Mouse (Mus musculus) embryonic facial prominence, embryonic 12.5 days (tissue): ENCODE results near the gene Magi2. TPM values are rescaled to one million over a fixed set of nuclear protein-coding genes. Genes with fewer than 3 reads are reported as not detected.
A peak's percentile ranks its signal among the peaks of the same experiment; 100 is the strongest.

Source experiments
- ATAC-seq: fragments of 200-750 bp; cut with Nextera tagmentation; 2 replicates; pipeline ENCODE4 v1.8.0; 2017; ENCODE audit not compliant: insufficient number of reproducible peaks, insufficient read depth, low FRiP score, low TSS enrichment
- H3K27ac ChIP-seq: fragments of 300-500 bp; sonication (generic); 2 replicates; pipeline ENCODE4 v1.5.1; 2016; ENCODE audit warnings: mild to moderate bottlenecking
- H3K27me3 ChIP-seq: fragments of 300-500 bp; sonication (generic); 2 replicates; pipeline ENCODE4 v1.6.1; 2016; ENCODE audit warnings: mild to moderate bottlenecking, moderate library complexity
- H3K36me3 ChIP-seq: fragments of 300-500 bp; sonication (generic); 2 replicates; pipeline ENCODE4 v1.6.1; 2016; ENCODE audit warnings: mild to moderate bottlenecking
- H3K4me1 ChIP-seq: fragments of 300-500 bp; sonication (generic); 2 replicates; pipeline ENCODE4 v1.6.1; 2016
- H3K4me2 ChIP-seq: fragments of 300-500 bp; sonication (generic); replicated peaks from 2 replicates; pipeline ENCODE4 v1.6.1; 2016; ENCODE audit warnings: mild to moderate bottlenecking, moderate library complexity
- H3K4me3 ChIP-seq: fragments of 300-500 bp; sonication (generic); 2 replicates; pipeline ENCODE4 v1.5.1; 2016; ENCODE audit warnings: mild to moderate bottlenecking
- H3K9ac ChIP-seq: fragments of 300-500 bp; sonication (generic); 2 replicates; pipeline ENCODE4 v1.6.1; 2016; ENCODE audit warnings: mild to moderate bottlenecking, moderate library complexity
- H3K9me3 ChIP-seq: fragments of 300-500 bp; sonication (generic); 2 replicates; pipeline ENCODE4 v1.6.1; 2016; ENCODE audit warnings: mild to moderate bottlenecking, moderate library complexity
- WGBS: fragments of 180-500 bp; shearing (Covaris S2); methylation state at CpG from one replicate; pipeline ENCODE4 v1.1.7; 2016; 5-methylcytosine and 5-hydroxymethylcytosine counted together
- polyA plus RNA-seq: library from polyadenylated mRNA; unstranded; fragments of >200 nt; fragmentation: Nextera tagmentation; extraction: Ambion mirVana; gene quantifications from 2 replicates; pipeline ENCODE4 v1.2.1, GENCODE M21; 2016

Gene Magi2
- polyA plus RNA-seq, 1 experiment from 2014 or later: 10.0 TPM

DNA sequence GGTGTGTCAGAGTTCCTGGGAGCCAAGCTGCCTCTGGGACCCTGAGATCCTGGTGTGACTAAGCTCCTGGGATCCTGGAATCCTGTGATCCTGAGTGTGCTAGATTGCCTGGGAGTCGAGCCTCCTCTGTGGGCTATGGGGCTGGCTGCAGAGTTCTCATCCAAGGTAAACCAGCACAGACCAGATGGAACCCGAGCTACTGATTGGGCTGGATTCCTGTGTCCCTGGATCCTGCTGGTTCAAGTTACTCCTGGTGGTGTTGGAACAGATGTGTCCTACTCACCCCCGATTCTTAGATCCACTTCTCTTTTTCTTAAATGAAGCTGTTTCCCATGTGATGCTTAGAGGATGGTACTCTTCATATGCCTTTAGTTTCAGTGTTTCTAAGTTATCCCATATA, 1371.4 kb downstream of the Magi2 start:
- no peak overlapping the region for H3K4me2 ChIP-seq
- H3K27me3 ChIP-seq: no peaks in the 10 kb centered on the region
- ATAC-seq: no peak
- H3K9me3 ChIP-seq: no peaks in the 10 kb centered on the region
- 0 out of 2 replicates have a peak, but pooled peaks cover 4% of the 10 kb centered on the region for H3K4me1 ChIP-seq
- H3K9ac ChIP-seq: no peak overlapping the region
- no peak overlapping the region for H3K4me3 ChIP-seq
- no peak overlapping the region for H3K27ac ChIP-seq
- H3K36me3 ChIP-seq: no peaks in the 10 kb centered on the region
- 67% methylated on average over 3 of the region's 3 CpGs for WGBS

DNA sequence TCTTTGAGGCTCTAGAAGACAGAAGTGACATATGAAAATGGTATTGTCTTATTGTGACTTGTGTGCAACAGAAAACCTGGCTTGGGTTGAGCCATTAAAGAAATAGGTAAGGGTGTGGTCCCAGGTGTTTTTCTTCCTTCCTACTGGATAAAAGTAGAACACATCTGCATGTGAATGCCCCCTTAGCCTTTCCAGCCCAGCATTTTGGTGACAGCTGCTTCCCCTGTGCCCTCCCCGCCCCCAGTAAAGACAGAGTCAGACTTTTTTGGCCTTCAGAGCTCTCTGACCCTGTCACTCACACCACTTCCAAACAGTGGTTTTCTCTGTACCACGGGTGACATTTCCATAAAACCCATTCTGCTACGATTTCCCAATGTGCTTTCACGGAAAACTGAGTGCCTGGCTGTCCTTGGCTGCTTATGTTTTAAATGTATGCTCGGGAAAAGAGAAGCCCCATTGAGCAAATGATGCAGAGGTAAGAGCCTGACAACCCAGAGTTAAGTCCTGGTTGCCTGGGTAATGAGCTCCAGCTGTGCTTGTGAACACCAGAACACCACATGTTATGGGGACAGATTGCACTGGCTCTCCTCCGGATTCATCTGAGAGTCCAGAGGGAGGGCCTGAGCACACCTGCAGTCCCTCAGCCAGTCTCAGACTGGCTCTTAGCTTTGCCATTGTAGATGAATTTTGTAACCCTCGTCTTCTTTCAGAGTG, 1377.1 kb downstream of the Magi2 start:
- H3K36me3 ChIP-seq: no peaks in the 10 kb centered on the region
- H3K4me1 ChIP-seq: peaks cover 14% of the 10 kb centered on the region; the same call in 1 of the 2 replicates
- no peak overlapping the region for H3K4me3 ChIP-seq
- WGBS: 19% methylated on average over 7 of the region's 7 CpGs
- no peaks in the 10 kb centered on the region for H3K9me3 ChIP-seq
- no peak overlapping the region for H3K27ac ChIP-seq
- ATAC-seq: peak; percentile 78
- H3K27me3 ChIP-seq: no peaks in the 10 kb centered on the region
- no peak overlapping the region for H3K4me2 ChIP-seq
- H3K9ac ChIP-seq: no peak overlapping the region

DNA sequence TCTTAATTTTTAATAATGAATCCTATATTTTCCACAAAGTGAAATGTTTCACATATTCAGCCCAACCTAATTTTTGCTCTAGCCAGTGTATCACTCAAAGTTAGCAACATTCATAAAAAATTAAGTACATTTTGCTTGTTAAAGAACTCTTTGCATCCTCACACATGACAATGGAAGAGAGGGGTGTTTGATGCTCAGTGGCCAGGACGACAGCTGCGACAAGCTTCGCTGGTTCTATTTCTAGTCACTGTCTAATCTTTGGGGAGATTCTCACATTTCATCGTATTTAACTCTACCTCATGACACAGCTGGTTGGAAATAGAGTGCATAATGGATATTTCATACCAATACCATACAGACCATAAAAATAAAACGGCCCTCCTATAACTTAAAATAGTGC, 1379.7 kb downstream of the Magi2 start:
- Histone ChIP-seq H3K4me2 (no peak overlapping the region), H3K4me1 (peaks cover 14% of the 10 kb centered on the region; the same call in 1 of the 2 replicates), H3K4me3 (no peak overlapping the region), H3K27ac (no peak overlapping the region), H3K9me3 (no peaks in the 10 kb centered on the region), H3K9ac (no peak overlapping the region), H3K27me3 (no peaks in the 10 kb centered on the region), H3K36me3 (no peaks in the 10 kb centered on the region)
- 83% methylated on average over 5 of the region's 5 CpGs for WGBS
- no peak for ATAC-seq

DNA sequence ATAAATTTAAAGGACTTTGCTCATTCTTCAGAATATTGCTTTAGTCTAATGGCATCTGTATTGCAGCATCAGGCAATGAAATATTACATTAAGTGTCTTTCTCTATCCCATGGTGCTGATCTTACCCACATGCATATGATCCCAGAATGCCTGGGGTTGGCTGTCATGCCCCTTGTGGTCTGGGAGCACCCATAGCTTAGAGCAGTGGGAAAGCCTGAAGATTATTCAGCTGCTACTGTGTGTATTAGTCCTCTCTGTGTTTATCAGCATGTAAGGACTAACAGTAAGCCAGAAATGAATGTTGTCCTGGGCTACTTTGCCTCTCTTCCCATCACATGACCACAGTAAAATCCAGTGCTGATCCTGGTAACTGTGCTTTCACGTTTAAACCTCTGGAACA, 1380.7 kb downstream of the Magi2 start:
- no peak overlapping the region for H3K27ac ChIP-seq
- WGBS: 76% methylated on average over 1 of the region's 1 CpGs
- no peak overlapping the region for H3K4me2 ChIP-seq
- ATAC-seq: no peak
- no peak overlapping the region for H3K9ac ChIP-seq
- H3K4me3 ChIP-seq: no peak overlapping the region
- H3K36me3 ChIP-seq: no peaks in the 10 kb centered on the region
- no peaks in the 10 kb centered on the region for H3K27me3 ChIP-seq
- H3K4me1 ChIP-seq: peaks cover 10% of the 10 kb centered on the region; the same call in 1 of the 2 replicates
- H3K9me3 ChIP-seq: no peaks in the 10 kb centered on the region

DNA sequence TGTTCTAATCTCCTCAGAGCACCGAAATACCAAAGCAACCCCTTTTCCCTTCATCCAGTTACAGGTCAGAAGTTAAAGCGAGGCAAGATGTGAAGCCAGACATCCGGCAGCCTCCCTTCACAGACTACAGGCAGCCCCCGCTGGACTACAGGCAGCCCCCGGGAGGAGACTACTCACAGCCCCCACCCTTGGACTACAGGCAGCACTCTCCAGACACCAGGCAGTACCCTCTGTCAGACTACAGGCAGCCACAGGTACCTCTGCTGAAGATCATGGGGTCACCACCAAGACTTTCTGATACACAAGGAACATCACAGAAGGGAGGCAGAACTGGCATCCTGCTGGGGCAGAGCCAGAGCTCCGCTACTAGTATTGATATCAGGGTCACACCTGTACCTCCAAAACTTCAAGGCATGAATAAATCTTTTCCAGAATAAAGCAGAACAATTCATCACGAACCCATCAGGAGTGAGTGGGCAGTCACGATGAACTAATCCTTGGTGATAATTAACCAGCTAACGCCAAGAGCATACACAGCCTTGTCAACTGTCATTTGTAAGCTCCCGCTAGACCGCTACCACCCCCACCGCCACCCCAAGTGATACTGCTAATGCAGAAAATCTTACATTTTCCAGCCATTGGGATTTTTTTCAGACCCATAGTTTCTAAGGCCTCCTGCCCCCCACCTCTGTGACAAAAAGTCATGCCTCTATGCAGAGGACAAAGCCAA, 1382.5 kb downstream of the Magi2 start:
- no peak for ATAC-seq
- 83% methylated on average over 12 of the region's 12 CpGs for WGBS
- H3K4me3 ChIP-seq: no peak overlapping the region
- H3K27ac ChIP-seq: no peak overlapping the region
- no peak overlapping the region for H3K9ac ChIP-seq
- H3K36me3 ChIP-seq: no peaks in the 10 kb centered on the region
- no peaks in the 10 kb centered on the region for H3K9me3 ChIP-seq
- H3K27me3 ChIP-seq: no peaks in the 10 kb centered on the region
- H3K4me2 ChIP-seq: no peak overlapping the region
- 0 out of 2 replicates have a peak, but pooled peaks cover 1% of the 10 kb centered on the region for H3K4me1 ChIP-seq

DNA sequence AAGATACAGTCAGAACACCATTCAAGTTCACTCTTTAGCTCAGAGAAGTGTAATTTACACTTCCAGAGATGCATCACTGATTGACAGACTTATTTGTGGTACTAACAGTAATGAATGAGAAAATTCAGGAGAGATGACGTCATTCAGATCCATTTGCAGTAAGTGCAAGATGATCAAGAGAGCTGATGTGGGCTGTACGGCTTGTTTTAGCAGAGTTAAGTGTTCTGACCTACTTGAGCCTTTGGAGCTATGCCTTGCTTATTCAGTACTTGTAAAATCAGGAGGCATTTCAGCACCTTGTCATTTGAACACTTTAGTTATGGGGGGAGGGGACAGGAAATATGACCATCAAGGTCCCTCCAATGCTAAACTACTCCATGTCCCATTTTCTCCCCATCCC, 1383.8 kb downstream of the Magi2 start:
- Histone ChIP-seq H3K4me2 (no peak overlapping the region), H3K4me3 (no peak overlapping the region), H3K36me3 (no peaks in the 10 kb centered on the region), H3K4me1 (no peaks in the 10 kb centered on the region), H3K9ac (no peak overlapping the region), H3K9me3 (no peaks in the 10 kb centered on the region), H3K27ac (no peak overlapping the region), H3K27me3 (no peaks in the 10 kb centered on the region)
- 75% methylated on average over 2 of the region's 2 CpGs for WGBS
- ATAC-seq: no peak

DNA sequence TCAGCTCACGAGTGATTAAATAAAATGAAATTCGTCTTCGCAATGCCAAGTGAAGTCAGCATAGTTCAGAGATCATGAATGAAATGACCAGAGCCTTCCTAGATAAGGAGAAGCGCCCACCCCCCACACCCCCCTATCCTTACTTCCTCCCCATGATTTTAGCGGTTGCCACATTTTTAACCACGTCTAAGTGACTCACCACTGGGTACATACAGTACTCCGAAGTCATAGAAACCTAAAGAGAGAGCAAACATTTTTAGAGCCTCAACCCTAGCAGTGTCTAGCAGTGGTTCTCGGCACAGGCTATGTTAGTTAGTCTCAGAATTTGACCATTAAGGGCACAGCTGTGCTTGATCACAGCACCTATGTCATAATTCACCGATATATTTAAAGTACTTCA, 1385.8 kb downstream of the Magi2 start:
- Histone ChIP-seq H3K4me1 (no peaks in the 10 kb centered on the region), H3K4me3 (no peak overlapping the region), H3K9me3 (no peaks in the 10 kb centered on the region), H3K27ac (no peak overlapping the region), H3K9ac (no peak overlapping the region), H3K4me2 (no peak overlapping the region), H3K36me3 (no peaks in the 10 kb centered on the region), H3K27me3 (no peaks in the 10 kb centered on the region)
- no peak for ATAC-seq
- WGBS: 91% methylated on average over 9 of the region's 9 CpGs

DNA sequence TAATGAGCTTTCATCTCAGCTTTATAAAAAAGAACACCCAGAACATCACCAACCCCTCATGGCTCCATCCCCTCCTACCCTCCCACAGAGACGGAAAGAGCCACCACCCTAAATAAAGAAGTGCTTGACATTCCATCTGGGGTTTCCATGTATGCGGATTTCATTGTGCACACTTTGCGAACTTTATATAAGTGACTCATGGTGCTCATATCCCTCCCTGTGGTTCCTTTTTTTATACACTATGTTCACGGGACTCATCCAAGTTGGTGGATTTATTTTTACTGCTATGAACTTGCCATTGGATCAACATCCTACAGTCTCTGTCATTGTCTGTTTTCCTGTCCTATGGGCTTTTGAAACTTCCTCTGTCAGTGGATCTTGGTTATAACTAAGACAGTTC, 1388.1 kb downstream of the Magi2 start:
- no peaks in the 10 kb centered on the region for H3K27me3 ChIP-seq
- H3K9me3 ChIP-seq: no peaks in the 10 kb centered on the region
- 85% methylated on average over 4 of the region's 4 CpGs for WGBS
- H3K4me2 ChIP-seq: no peak overlapping the region
- no peaks in the 10 kb centered on the region for H3K4me1 ChIP-seq
- H3K36me3 ChIP-seq: no peaks in the 10 kb centered on the region
- no peak overlapping the region for H3K27ac ChIP-seq
- no peak overlapping the region for H3K4me3 ChIP-seq
- no peak overlapping the region for H3K9ac ChIP-seq
- ATAC-seq: no peak

DNA sequence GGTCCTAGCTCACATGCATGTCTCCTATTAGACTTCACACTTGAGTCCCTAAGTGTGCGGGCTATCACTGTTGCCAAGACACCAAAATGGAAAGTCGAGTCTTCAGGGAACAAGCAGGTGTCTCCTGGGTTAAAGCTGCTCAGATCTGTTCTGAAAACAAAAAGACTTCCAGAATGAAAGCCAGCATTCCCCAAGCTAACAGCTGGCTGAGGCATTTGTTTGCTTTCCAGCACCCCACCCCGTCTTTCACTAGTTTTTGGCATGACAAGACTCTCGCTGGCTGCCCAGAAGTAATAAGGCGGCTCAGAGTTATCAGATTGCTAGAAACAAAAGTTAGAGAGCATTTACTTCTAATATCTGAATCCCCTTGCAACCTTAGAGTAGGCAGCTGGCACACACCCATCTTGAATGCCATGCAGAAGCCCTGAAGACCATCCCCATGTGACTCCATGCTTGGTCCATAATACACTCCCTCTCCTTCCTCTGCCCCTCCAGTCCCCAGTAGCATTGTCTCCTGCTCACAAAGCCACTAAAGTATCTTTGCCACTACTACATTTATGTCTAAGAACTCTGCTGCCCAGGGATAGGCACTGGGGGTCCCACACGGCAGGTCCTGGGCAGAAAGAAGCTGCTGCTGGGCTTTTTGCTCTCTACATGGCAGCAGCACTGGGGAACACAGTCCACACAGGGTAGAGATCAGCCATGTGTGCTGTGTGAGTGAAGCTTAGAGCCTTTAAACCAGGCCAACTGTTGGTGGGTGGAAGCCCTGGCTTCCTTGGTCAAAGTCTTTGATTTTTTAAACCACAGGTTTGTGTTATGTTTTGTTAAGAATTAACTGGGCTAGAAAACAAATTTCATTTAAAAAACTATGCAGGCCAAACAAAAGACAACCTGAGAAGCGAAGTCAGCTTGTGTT, 1394.0 kb downstream of the Magi2 start:
- 79% methylated on average over 7 of the region's 7 CpGs for WGBS
- Histone ChIP-seq H3K27ac (no peak overlapping the region), H3K9me3 (no peaks in the 10 kb centered on the region), H3K4me2 (no peak overlapping the region), H3K4me3 (no peak overlapping the region), H3K27me3 (no peaks in the 10 kb centered on the region), H3K9ac (no peak overlapping the region), H3K4me1 (no peaks in the 10 kb centered on the region), H3K36me3 (no peaks in the 10 kb centered on the region)
- no peak for ATAC-seq

DNA sequence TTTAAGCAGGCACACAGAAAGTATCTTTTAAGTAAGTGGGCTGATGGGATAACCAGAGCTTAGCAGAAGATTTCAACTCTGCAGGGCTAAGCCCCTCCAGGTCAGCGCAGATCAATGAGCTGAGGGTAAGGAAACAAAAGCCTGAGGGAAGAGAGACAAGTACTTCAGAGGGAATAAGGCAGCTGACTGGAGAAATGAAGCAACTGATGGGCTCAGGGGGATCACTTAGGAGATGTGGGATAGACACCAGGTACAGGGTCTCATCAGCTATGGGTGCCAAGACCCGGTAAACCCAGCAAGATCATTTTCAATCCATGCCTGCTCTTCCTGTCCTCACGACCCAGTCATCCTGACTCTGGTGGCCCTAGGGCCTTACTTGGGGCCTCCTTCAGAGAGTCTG, 1395.6 kb downstream of the Magi2 start:
- 53% methylated on average over 3 of the region's 3 CpGs for WGBS
- no peak overlapping the region for H3K9ac ChIP-seq
- no peaks in the 10 kb centered on the region for H3K9me3 ChIP-seq
- no peak overlapping the region for H3K4me3 ChIP-seq
- no peak for ATAC-seq
- H3K4me1 ChIP-seq: no peaks in the 10 kb centered on the region
- no peaks in the 10 kb centered on the region for H3K36me3 ChIP-seq
- H3K4me2 ChIP-seq: no peak overlapping the region
- no peaks in the 10 kb centered on the region for H3K27me3 ChIP-seq
- H3K27ac ChIP-seq: no peak overlapping the region

DNA sequence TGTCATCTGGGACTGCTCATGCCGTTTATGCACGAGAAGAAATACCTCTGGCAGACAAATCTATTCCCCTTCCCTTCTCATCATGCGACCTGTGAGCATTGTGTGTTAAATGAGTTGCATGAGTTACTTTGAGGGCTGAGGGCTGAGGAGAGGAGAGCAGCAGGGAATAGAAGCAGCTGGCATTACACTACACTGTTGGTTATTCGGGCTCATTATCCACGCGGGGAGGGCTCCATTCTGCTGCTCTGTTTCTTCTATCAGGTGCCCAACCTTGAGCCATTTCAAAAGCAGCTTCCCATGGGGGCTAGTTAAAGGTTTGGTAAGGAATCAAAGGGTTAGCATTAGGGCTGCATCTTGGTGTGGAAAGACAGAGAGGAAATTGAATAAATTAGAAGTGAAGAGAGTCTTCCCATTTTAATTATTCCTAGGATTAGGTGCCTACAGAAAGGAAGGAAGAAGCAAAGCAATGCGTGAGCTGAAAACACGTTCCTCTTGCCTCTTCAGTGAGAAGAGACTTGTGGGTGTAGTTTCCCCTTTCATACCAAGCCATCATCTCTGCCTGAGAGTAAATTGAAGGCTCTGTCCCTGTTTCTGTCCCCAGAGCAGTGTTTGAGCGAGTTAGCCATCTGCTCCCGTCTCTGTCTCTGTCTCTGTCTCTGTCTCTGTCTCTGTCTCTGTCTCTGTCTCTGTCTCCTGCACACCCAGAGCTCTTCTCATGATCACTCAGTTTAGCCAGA, 1396.2 kb downstream of the Magi2 start:
- H3K27ac ChIP-seq: no peak overlapping the region
- H3K9me3 ChIP-seq: no peaks in the 10 kb centered on the region
- no peak for ATAC-seq
- H3K4me1 ChIP-seq: no peaks in the 10 kb centered on the region
- H3K4me3 ChIP-seq: no peak overlapping the region
- H3K27me3 ChIP-seq: no peaks in the 10 kb centered on the region
- H3K36me3 ChIP-seq: no peaks in the 10 kb centered on the region
- no peak overlapping the region for H3K4me2 ChIP-seq
- WGBS: 60% methylated on average over 10 of the region's 10 CpGs
- no peak overlapping the region for H3K9ac ChIP-seq
